Mouse (Mus musculus): Measurements from ENCODE around the gene Ifitm6. TPM values are rescaled to one million over a fixed set of nuclear protein-coding genes. Genes with fewer than 3 reads are reported as not detected.
A peak's percentile ranks its signal among the peaks of the same experiment; 100 is the strongest.

Gene Ifitm6
- polyA plus RNA-seq, 1 experiment: 3.1 TPM

DNA sequence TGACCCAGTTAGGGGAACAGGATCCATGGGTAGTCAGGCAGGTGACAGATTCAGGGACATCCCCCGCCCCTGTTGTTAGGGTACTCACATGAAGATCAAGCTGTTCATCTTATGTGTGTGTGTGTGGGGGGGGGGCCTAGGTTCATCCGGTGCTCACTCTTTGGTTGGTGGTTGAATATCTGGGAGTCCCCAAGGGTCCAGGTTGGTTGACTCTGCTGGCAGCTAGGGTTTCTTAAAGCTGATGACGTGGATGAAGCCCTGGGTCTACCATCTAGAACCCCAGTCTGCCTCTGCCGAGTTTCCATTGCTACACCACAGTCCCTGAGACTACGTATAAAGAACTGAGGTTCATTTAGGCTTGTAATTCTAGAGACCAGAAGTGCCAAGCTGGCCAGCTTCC is 1.3 kb upstream of the Ifitm6 start:
- H3K27me3 ChIP-seq (ENCODE audit: control insufficient read depth, insufficient read depth, low read length): no peaks in the 10 kb centered on the region
- no peak overlapping the region for H3K4me3 ChIP-seq (ENCODE audit: low read depth, low read length)
- no peaks in the 10 kb centered on the region for H3K36me3 ChIP-seq (ENCODE audit: control insufficient read depth, insufficient read depth, low read length)
- WGBS: 98% methylated on average over 5 of the region's 5 CpGs
- TF ChIP-seq POLR2A (IDR thresholded peaks at IDR 0.05; ENCODE audit: low read depth, low read length) (no peak), CTCF (IDR thresholded peaks at IDR 0.05; ENCODE audit: extremely low read depth, insufficient read length, insufficient replicate concordance, low read depth, low read length) (no peak)
- no peak overlapping the region for H3K27ac ChIP-seq (ENCODE audit: insufficient read depth, low read depth, low read length)
- H3K4me1 ChIP-seq (ENCODE audit: control insufficient read depth, insufficient read depth, insufficient read length, low read length): 0 out of 2 replicates have a peak, but pooled peaks cover 2% of the 10 kb centered on the region

DNA sequence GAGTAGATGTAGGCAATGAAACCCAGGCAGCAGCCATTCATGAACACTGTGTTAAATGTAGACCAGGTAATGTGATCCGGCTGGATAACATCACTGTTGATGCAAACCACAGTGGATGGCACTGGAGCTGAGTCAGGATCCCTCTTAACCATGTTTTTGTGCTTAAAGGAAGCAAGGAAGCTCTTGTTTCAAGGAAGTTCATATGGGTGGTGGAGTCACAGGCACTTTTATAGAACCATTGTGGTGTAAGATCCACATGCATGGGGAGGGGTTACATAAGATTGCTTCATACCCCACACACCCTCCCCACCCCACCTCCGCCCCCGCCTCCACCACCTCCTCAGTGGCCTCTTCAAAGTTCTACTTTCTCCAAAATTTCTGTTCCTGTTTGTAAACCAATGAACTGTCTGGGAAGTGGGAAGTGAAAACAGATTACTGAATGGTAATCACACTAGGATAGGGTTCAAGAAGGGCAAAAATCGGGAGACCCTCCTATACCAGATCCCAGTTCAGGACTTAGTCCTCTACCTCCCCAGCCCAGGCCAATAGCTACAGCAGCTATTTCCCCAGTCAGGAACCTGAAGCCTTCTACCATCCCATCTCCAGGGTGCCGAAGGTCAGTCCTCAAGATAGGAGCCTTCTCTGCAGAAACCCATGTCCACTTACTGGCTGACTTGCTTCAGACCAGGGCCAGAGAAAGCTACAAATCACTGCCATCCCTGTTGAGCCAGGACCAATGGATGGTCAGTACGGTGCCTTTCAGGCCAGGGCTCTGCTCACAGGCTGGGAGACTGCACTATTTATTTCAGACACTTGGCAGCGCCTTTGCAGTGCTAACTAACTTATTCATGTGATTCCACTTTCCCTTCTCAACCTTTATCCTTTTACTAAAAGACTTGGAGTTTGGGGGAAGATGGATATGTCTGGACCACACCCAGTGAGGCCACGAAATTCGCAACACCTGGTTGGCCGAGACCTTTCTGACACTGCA is 722 bp downstream of the Ifitm6 start:
- H3K27ac ChIP-seq (ENCODE audit: insufficient read depth, low read depth, low read length): peak overlapping the region; percentile 37
- H3K4me3 ChIP-seq (ENCODE audit: low read depth, low read length): no peak overlapping the region
- no peaks in the 10 kb centered on the region for H3K27me3 ChIP-seq (ENCODE audit: control insufficient read depth, insufficient read depth, low read length)
- TF ChIP-seq CTCF (IDR thresholded peaks at IDR 0.05; ENCODE audit: extremely low read depth, insufficient read length, insufficient replicate concordance, low read depth, low read length) (no peak), POLR2A (IDR thresholded peaks at IDR 0.05; ENCODE audit: low read depth, low read length) (no peak)
- 82% methylated on average over 10 of the region's 10 CpGs for WGBS
- H3K4me1 ChIP-seq (ENCODE audit: control insufficient read depth, insufficient read depth, insufficient read length, low read length): 0 out of 2 replicates have a peak, but pooled peaks cover 2% of the 10 kb centered on the region
- no peaks in the 10 kb centered on the region for H3K36me3 ChIP-seq (ENCODE audit: control insufficient read depth, insufficient read depth, low read length)

DNA sequence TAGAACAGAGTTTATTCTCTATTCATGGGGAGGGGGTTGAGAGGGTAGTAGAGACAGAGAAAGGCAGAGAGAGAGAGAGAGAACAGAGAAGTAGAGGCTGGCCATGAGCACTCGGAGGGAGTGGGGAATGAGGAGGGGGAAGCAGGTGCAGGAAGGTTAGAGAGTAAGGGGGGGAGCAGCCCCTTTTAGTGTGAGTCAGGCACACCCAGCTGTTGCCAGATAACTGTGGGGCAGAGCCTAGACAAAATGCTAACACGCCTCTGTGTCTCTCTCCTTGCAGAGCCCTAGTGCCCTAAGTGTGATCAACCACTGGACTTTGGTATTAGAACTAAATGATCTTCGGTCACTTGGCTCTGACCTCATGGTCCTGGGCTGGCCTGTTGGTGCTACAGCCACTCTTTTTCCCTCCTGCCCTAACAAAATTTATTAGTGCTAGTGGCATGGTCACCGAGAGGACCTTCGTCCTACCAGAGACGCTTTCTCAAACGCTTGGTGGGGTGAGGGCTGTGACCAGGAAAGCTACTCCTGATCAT is 6.4 kb downstream of the Ifitm6 start:
- TF ChIP-seq CTCF (IDR thresholded peaks at IDR 0.05; ENCODE audit: extremely low read depth, insufficient read length, insufficient replicate concordance, low read depth, low read length): no peak
- TF ChIP-seq POLR2A (IDR thresholded peaks at IDR 0.05; ENCODE audit: low read depth, low read length): no peak
- 64% methylated on average over 7 of the region's 7 CpGs for WGBS
- Histone ChIP-seq H3K4me1 (ENCODE audit: control insufficient read depth, insufficient read depth, insufficient read length, low read length) (peaks cover 10% of the 10 kb centered on the region; the same call in 1 of the 2 replicates), H3K27ac (ENCODE audit: insufficient read depth, low read depth, low read length) (peak overlapping the region; percentile 88), H3K36me3 (ENCODE audit: control insufficient read depth, insufficient read depth, low read length) (no peaks in the 10 kb centered on the region), H3K4me3 (ENCODE audit: low read depth, low read length) (no peak overlapping the region), H3K27me3 (ENCODE audit: control insufficient read depth, insufficient read depth, low read length) (no peaks in the 10 kb centered on the region)

DNA sequence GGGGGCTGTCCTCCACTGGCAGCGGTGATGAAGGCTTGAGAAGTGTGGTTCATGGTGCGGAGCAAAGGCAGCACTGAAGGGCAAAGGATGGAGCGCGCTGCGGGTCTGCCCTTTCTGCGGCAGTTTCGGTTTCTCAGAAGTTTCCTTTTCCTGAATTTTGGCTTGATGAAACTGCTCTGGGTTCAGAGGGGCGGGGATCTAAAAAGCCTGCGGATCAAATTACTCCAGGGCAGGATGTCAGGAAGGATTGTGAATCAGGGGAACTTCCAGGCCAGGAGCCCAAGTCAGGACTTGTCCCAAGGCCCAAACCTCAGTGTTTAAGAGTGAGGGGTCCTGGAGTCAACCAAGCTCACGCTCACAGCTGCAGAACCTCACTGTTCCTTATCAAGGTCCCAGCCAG is 7.1 kb downstream of the Ifitm6 start, which contains the start of gene Ifitm3:
Gene Ifitm3 (minus strand): TSS at position 178 of the 400 bp plus-strand sequence.
- peaks cover 10% of the 10 kb centered on the region; the same call in 1 of the 2 replicates for H3K4me1 ChIP-seq (ENCODE audit: control insufficient read depth, insufficient read depth, insufficient read length, low read length)
- peak within 1 kb of the TSS; percentile 67 for H3K4me3 ChIP-seq (ENCODE audit: low read depth, low read length)
- TF ChIP-seq CTCF (IDR thresholded peaks at IDR 0.05; ENCODE audit: extremely low read depth, insufficient read length, insufficient replicate concordance, low read depth, low read length): no peak
- TF ChIP-seq POLR2A (IDR thresholded peaks at IDR 0.05; ENCODE audit: low read depth, low read length): peak; percentile 59; the same call in 1 of the 2 replicates
- peak within 1 kb of the TSS; percentile 88 for H3K27ac ChIP-seq (ENCODE audit: insufficient read depth, low read depth, low read length)
- no peaks in the 10 kb centered on the region for H3K36me3 ChIP-seq (ENCODE audit: control insufficient read depth, insufficient read depth, low read length)
- no peaks in the 10 kb centered on the region for H3K27me3 ChIP-seq (ENCODE audit: control insufficient read depth, insufficient read depth, low read length)
- WGBS: 9% methylated on average over 10 of the region's 10 CpGs

DNA sequence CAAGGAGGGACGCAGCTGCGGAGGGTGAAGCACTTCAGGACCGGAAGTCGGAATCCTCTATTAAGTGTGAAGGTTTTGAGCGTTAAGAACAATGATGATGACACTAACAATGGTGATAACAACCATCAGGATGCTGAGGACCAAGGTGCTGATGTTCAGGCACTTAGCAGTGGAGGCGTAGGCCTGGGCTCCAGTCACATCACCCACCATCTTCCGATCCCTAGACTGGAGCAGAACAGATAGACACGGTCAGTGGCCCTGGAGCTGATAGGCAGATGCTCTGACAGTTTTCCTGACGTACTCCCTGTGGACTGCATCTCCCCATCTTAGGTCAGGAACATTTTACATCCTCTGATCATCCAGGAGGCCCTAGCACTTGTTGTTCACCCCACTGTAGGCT is 8.1 kb downstream of the Ifitm6 start:
- H3K4me3 ChIP-seq (ENCODE audit: low read depth, low read length): peak overlapping the region; percentile 67
- H3K36me3 ChIP-seq (ENCODE audit: control insufficient read depth, insufficient read depth, low read length): no peaks in the 10 kb centered on the region
- no peak for TF ChIP-seq POLR2A (IDR thresholded peaks at IDR 0.05; ENCODE audit: low read depth, low read length)
- H3K27me3 ChIP-seq (ENCODE audit: control insufficient read depth, insufficient read depth, low read length): no peaks in the 10 kb centered on the region
- WGBS: 25% methylated on average over 9 of the region's 9 CpGs
- peak overlapping the region; percentile 88 for H3K27ac ChIP-seq (ENCODE audit: insufficient read depth, low read depth, low read length)
- peaks cover 10% of the 10 kb centered on the region; the same call in 1 of the 2 replicates for H3K4me1 ChIP-seq (ENCODE audit: control insufficient read depth, insufficient read depth, insufficient read length, low read length)

DNA sequence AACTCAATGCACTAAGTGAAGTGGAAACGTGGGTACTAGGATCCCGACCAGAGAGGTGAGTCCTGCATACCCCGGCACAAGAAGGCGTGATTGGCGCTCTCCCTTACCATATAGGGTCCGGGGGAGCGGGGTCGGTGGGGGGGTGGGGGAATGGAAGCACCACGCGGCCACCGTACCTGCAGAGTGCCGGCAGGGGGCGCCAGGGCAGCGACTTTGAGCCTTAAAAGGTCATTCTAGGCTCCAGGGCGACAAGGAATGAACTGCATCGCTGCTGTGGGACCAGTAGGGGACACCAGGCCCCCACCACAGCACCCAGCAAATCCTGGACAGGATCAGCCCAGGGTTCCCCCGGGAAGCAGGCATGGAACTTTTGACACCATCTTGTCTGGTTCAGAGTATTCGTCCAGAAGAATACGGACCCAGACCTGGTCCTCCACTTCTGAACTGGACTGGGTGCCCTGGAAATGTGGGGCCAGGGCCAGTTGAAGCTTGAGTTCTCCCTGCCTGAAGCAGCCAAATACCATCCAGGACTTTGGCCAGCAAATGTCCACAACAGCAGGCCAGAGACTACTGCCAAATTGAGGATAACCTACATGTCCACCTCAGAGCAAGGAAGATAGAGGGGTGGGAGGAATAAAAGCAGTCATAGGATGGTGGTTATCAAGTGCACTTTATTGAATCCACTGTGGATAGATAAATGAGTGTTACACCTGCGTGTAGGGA is 8.6 kb downstream of the Ifitm6 start:
- no peaks in the 10 kb centered on the region for H3K36me3 ChIP-seq (ENCODE audit: control insufficient read depth, insufficient read depth, low read length)
- peak overlapping the region; percentile 88 for H3K27ac ChIP-seq (ENCODE audit: insufficient read depth, low read depth, low read length)
- peak overlapping the region; percentile 67 for H3K4me3 ChIP-seq (ENCODE audit: low read depth, low read length)
- 2% methylated on average over 20 of the region's 20 CpGs for WGBS
- peaks cover 10% of the 10 kb centered on the region; the same call in 1 of the 2 replicates for H3K4me1 ChIP-seq (ENCODE audit: control insufficient read depth, insufficient read depth, insufficient read length, low read length)
- H3K27me3 ChIP-seq (ENCODE audit: control insufficient read depth, insufficient read depth, low read length): no peaks in the 10 kb centered on the region
- no peak for TF ChIP-seq POLR2A (IDR thresholded peaks at IDR 0.05; ENCODE audit: low read depth, low read length)
- TF ChIP-seq CTCF (IDR thresholded peaks at IDR 0.05; ENCODE audit: extremely low read depth, insufficient read length, insufficient replicate concordance, low read depth, low read length): peak; percentile 82
